Mouse (Mus musculus) small intestine, adult 2 months (tissue): Measurements from ENCODE around the gene Msln.

Source experiments
- CTCF ChIP-seq: fragments of 200-500 bp; IDR thresholded peaks from 2 replicates; pipeline ENCODE4 v1.5.1; 2012; ENCODE audit warnings: low read depth, mild to moderate bottlenecking, control low read depth, inconsistent platforms, low read length, moderate library complexity, mixed read lengths; ENCODE audit not compliant: insufficient replicate concordance, insufficient read length; ENCODE audit errors: extremely low read depth
- POLR2A ChIP-seq: fragments of 200-500 bp; IDR thresholded peaks from 2 replicates; pipeline ENCODE4 v1.6.1; 2012; ENCODE audit warnings: low read depth, mild to moderate bottlenecking, control low read depth, inconsistent platforms, low read length, moderate library complexity

GRCm38 (mm10) chr17:25735246-25735645, 18.9 kb downstream of the Msln start:
- no peak for TF ChIP-seq CTCF
- no peak for TF ChIP-seq POLR2A
